Mouse (Mus musculus): ENCODE data around the gene Unc50. TPM values are rescaled to one million over a fixed set of nuclear protein-coding genes. Genes with fewer than 3 reads are reported as not detected.

Unc50 gene
- total and polyA plus RNA-seq, 3 experiments, result 61.8 to 609 (median 62.3) TPM

DNA sequence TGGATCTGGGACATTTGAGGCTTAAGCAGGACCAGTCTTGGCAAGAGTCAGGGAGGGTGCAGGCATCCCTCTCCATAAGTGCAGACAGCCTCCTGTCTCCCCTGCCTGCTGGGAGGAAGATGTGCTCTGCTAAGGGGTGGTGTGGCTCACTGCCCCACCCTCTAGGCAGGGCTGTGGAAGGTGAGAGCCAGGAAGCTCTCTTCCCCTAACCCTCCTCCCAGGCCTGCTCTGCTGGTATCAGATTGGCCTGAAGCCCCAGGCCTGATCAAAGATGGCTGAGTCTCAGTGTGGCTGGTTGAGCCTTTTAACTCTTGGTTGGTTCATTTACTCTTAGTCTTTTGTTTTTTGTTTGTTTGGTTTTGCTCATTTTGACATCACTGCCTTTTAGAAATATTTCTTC is 20.3 kb upstream of the Unc50 start:
- peak; percentile 70 for DNase-seq (ENCODE audit: low read depth, low spot score)
- no peak overlapping the region for H3K27ac ChIP-seq (ENCODE audit: control insufficient read depth, low read depth, low read length)

GRCm38 (mm10) chr1:37415394-37415793 is 14.5 kb upstream of the Unc50 start:
- Histone ChIP-seq H3K27ac (ENCODE audit: control insufficient read depth, low read depth, low read length) (no peak overlapping the region), H3K9ac (ENCODE audit: control insufficient read depth, low read depth, low read length, poor library complexity, severe bottlenecking) (no peak overlapping the region)
- no peak for DNase-seq (ENCODE audit: low read depth, low spot score)

More for the DNA sequence above, 20.3 kb upstream of the Unc50 start:
- H3K4me1 ChIP-seq (ENCODE audit: control insufficient read depth in 1 of 2, insufficient read depth in 2 of 2, low read length in 2 of 2), result peaks cover 0 to 6% of the 10 kb centered on the region in 2 experiments; a peak in 2 of 4 replicates
- TF ChIP-seq TBP (IDR thresholded peaks at IDR 0.05; ENCODE audit: low read depth, low read length), result peak; percentile 96
- no peak for TF ChIP-seq TCF12 (IDR thresholded peaks at IDR 0.05; ENCODE audit: low read depth, low read length)
- TF ChIP-seq GATA1 (IDR thresholded peaks at IDR 0.05; ENCODE audit: low read depth, low read length), result peak; percentile 66
- no peak for TF ChIP-seq SMC3 (IDR thresholded peaks at IDR 0.05; ENCODE audit: low read depth, low read length)
- TF ChIP-seq UBTF (IDR thresholded peaks at IDR 0.05; ENCODE audit: borderline replicate concordance, insufficient read depth, low read depth, low read length), result peak; percentile 98
- TF ChIP-seq HCFC1 (IDR thresholded peaks at IDR 0.05; ENCODE audit: low read depth, low read length), result 0 out of 2 replicates have a peak, but pooled peaks have one; percentile 23
- TF ChIP-seq MAZ (IDR thresholded peaks at IDR 0.05; ENCODE audit: low read depth, low read length), result no peak
- no peak for TF ChIP-seq USF2 (IDR thresholded peaks at IDR 0.05; ENCODE audit: borderline replicate concordance in 1 of 2, insufficient read depth in 1 of 2, low read depth in 1 of 2, low read length in 2 of 2)
- no peak for TF ChIP-seq USF1 (IDR thresholded peaks at IDR 0.05; ENCODE audit: low read depth, low read length)
- no peaks in the 10 kb centered on the region for H3K27me3 ChIP-seq (ENCODE audit: control insufficient read depth in 1 of 2, insufficient read depth in 2 of 2, low read length in 2 of 2)
- no peaks in the 10 kb centered on the region for H3K9me3 ChIP-seq (replicated peaks; ENCODE audit: insufficient read depth, low read length)
- H3K9ac ChIP-seq (ENCODE audit: control insufficient read depth, low read depth, low read length, poor library complexity, severe bottlenecking), result no peak overlapping the region
- no peaks in the 10 kb centered on the region for H3K79me2 ChIP-seq (ENCODE audit: control insufficient read depth, insufficient read depth, low read length, poor library complexity)
- H3K36me3 ChIP-seq (ENCODE audit: control insufficient read depth in 1 of 2, insufficient read depth in 2 of 2, low read length in 2 of 2), result peaks cover 0 to 9% of the 10 kb centered on the region in 2 experiments; a peak in 3 of 4 replicates
- H3K4me3 ChIP-seq (ENCODE audit: control insufficient read depth in 1 of 2, insufficient read depth in 1 of 2, low read depth in 2 of 2, low read length in 2 of 2), result no peak overlapping the region

GRCm38 (mm10) chr1:37419420-37419819 is 10.5 kb upstream of the Unc50 start:
- peaks cover 4% of the 10 kb centered on the region; the same call in 1 of the 2 replicates for H3K79me2 ChIP-seq (ENCODE audit: control insufficient read depth, insufficient read depth, low read length, poor library complexity)
- no peaks in the 10 kb centered on the region for H3K27me3 ChIP-seq (ENCODE audit: control insufficient read depth in 1 of 2, insufficient read depth in 2 of 2, low read length in 2 of 2)
- TF ChIP-seq RAD21 (IDR thresholded peaks at IDR 0.05; ENCODE audit: low read depth, low read length) (peak; percentile 3; the same call in 1 of the 2 replicates), EP300 (IDR thresholded peaks at IDR 0.05; ENCODE audit: low read depth in 1 of 2, low read length in 2 of 2) (peak in 1 of 2 experiments; percentile 58; a peak in 2 of 4 replicates), SMC3 (IDR thresholded peaks at IDR 0.05; ENCODE audit: low read depth, low read length) (peak; percentile 24; the same call in 1 of the 2 replicates), HCFC1 (IDR thresholded peaks at IDR 0.05; ENCODE audit: low read depth, low read length) (0 out of 2 replicates have a peak, but pooled peaks have one; percentile 36), CTCF (IDR thresholded peaks at IDR 0.05 in 2 of 3, conservative IDR thresholded peaks at IDR 0.05 in 1 of 3; ENCODE audit: control insufficient read depth in 1 of 3, insufficient read depth in 1 of 3, low read depth in 2 of 3, low read length in 3 of 3, poor library complexity in 1 of 3, severe bottlenecking in 1 of 3) (peak; percentile 59 to 95 (median 95)), E2F4 (IDR thresholded peaks at IDR 0.05; ENCODE audit: borderline replicate concordance, low read depth, low read length) (0 out of 2 replicates have a peak, but pooled peaks have one; percentile 36), ZKSCAN1 (IDR thresholded peaks at IDR 0.05; ENCODE audit: low read depth, low read length) (no peak), TCF12 (IDR thresholded peaks at IDR 0.05; ENCODE audit: low read depth, low read length) (no peak), GABPA (IDR thresholded peaks at IDR 0.05; ENCODE audit: low read depth, low read length) (no peak)
- H3K4me1 ChIP-seq (ENCODE audit: control insufficient read depth in 1 of 2, insufficient read depth in 2 of 2, low read length in 2 of 2), result no peaks in the 10 kb centered on the region
- peak; percentile 68 for DNase-seq (ENCODE audit: low read depth, low spot score)
- H3K36me3 ChIP-seq (ENCODE audit: control insufficient read depth in 1 of 2, insufficient read depth in 2 of 2, low read length in 2 of 2), result peaks cover 0 to 9% of the 10 kb centered on the region in 2 experiments; a peak in 2 of 4 replicates
- H3K9ac ChIP-seq (ENCODE audit: control insufficient read depth, low read depth, low read length, poor library complexity, severe bottlenecking), result no peak overlapping the region
- no peak overlapping the region for H3K27ac ChIP-seq (ENCODE audit: control insufficient read depth, low read depth, low read length)
- H3K4me3 ChIP-seq (ENCODE audit: control insufficient read depth in 1 of 2, insufficient read depth in 1 of 2, low read depth in 2 of 2, low read length in 2 of 2), result no peak overlapping the region
- H3K9me3 ChIP-seq (replicated peaks; ENCODE audit: insufficient read depth, low read length), result no peaks in the 10 kb centered on the region

More at GRCm38 (mm10) chr1:37415394-37415793, 14.5 kb upstream of the Unc50 start:
- no peaks in the 10 kb centered on the region for H3K4me1 ChIP-seq (ENCODE audit: control insufficient read depth in 1 of 2, insufficient read depth in 2 of 2, low read length in 2 of 2)
- H3K36me3 ChIP-seq (ENCODE audit: control insufficient read depth in 1 of 2, insufficient read depth in 2 of 2, low read length in 2 of 2), result peaks cover 0 to 2% of the 10 kb centered on the region in 2 experiments; a peak in 2 of 4 replicates
- H3K79me2 ChIP-seq (ENCODE audit: control insufficient read depth, insufficient read depth, low read length, poor library complexity), result no peaks in the 10 kb centered on the region
- TF ChIP-seq TCF12 (IDR thresholded peaks at IDR 0.05; ENCODE audit: low read depth, low read length) (no peak), MXI1 (IDR thresholded peaks at IDR 0.05; ENCODE audit: low read depth, low read length) (no peak), ZKSCAN1 (IDR thresholded peaks at IDR 0.05; ENCODE audit: low read depth, low read length) (no peak), UBTF (IDR thresholded peaks at IDR 0.05; ENCODE audit: borderline replicate concordance, insufficient read depth, low read depth, low read length) (no peak), NRF1 (IDR thresholded peaks at IDR 0.05; ENCODE audit: insufficient read depth, low read depth, low read length, poor library complexity, severe bottlenecking) (no peak), CHD1 (IDR thresholded peaks at IDR 0.05; ENCODE audit: low read depth, low read length) (no peak), ETS1 (IDR thresholded peaks at IDR 0.05; ENCODE audit: low read depth, low read length) (no peak), TAL1 (IDR thresholded peaks at IDR 0.05; ENCODE audit: low read length) (no peak)
- H3K27me3 ChIP-seq (ENCODE audit: control insufficient read depth in 1 of 2, insufficient read depth in 2 of 2, low read length in 2 of 2), result no peaks in the 10 kb centered on the region
- no peaks in the 10 kb centered on the region for H3K9me3 ChIP-seq (replicated peaks; ENCODE audit: insufficient read depth, low read length)
- H3K4me3 ChIP-seq (ENCODE audit: control insufficient read depth in 1 of 2, insufficient read depth in 1 of 2, low read depth in 2 of 2, low read length in 2 of 2), result no peak overlapping the region

Measured in MEL (cell line).